Mouse (Mus musculus): ENCODE data around the gene Mcfd2. TPM values are rescaled to one million over a fixed set of nuclear protein-coding genes. Genes with fewer than 3 reads are reported as not detected.

Gene Mcfd2
- total RNA-seq, 2 experiments from 2014 or later = 39.7 to 42.0 TPM

- intact Hi-C loops (cut with DNase I) = no loop called here
These were observed 25.3 kb upstream of the Mcfd2 start for GRCm38 (mm10) chr17:87291037-87291436.

GRCm38 (mm10) chr17:87289367-87289766 is 23.6 kb upstream of the Mcfd2 start:
- intact Hi-C loops (cut with DNase I) = no loop called here
- DNase-seq = no peak

More at GRCm38 (mm10) chr17:87291037-87291436, 25.3 kb upstream of the Mcfd2 start:
- no peak for DNase-seq

- no peak for DNase-seq
- intact Hi-C loops (cut with DNase I) = no loop called here
These were observed 22.4 kb upstream of the Mcfd2 start for GRCm38 (mm10) chr17:87288131-87288530.

- intact Hi-C loops (cut with DNase I) = no loop called here
These were observed 21.6 kb upstream of the Mcfd2 start for GRCm38 (mm10) chr17:87287197-87287777.

GRCm38 (mm10) chr17:87286481-87287143 is 20.9 kb upstream of the Mcfd2 start:
- intact Hi-C loops (cut with DNase I) = no loop called here
- no peak for DNase-seq

More at GRCm38 (mm10) chr17:87287197-87287777, 21.6 kb upstream of the Mcfd2 start:
- DNase-seq = no peak

- no peak for DNase-seq
- intact Hi-C loops (cut with DNase I) = no loop called here
These were observed 20.2 kb upstream of the Mcfd2 start for GRCm38 (mm10) chr17:87285731-87286465.

- intact Hi-C loops (cut with DNase I) = no loop called here
- no peak for DNase-seq
These were observed 18.8 kb upstream of the Mcfd2 start for GRCm38 (mm10) chr17:87284482-87285040.

GRCm38 (mm10) chr17:87283755-87284481 is 18.2 kb upstream of the Mcfd2 start:
- intact Hi-C loops (cut with DNase I) = no loop called here
- DNase-seq = peak in 1 of 2 experiments; percentile 30

- intact Hi-C loops (cut with DNase I) = no loop called here
These were observed 17.5 kb upstream of the Mcfd2 start for GRCm38 (mm10) chr17:87283055-87283754.

GRCm38 (mm10) chr17:87282706-87283053 is 16.9 kb upstream of the Mcfd2 start, which contains the start of gene Ttc7:
TSS of gene Ttc7 (plus strand) at chr17:87282886.
- DNase-seq = peak; percentile 99 to 100
- intact Hi-C loops (cut with DNase I) = no loop called here

More at GRCm38 (mm10) chr17:87283055-87283754, 17.5 kb upstream of the Mcfd2 start:
- peak in 1 of 2 experiments; percentile 54 for DNase-seq

GRCm38 (mm10) chr17:87282007-87282705 is 16.4 kb upstream of the Mcfd2 start:
- intact Hi-C loops (cut with DNase I) = no loop called here
- peak; percentile 91 to 94 for DNase-seq

- intact Hi-C loops (cut with DNase I) = no loop called here
These were observed 9.9 kb upstream of the Mcfd2 start for GRCm38 (mm10) chr17:87275363-87276341.

GRCm38 (mm10) chr17:87269454-87269853 is 3.7 kb upstream of the Mcfd2 start:
- intact Hi-C loops (cut with DNase I) = loop anchor here (5.0 kb wide), 1 partner anchor 1122 kb away; the partner anchor contains the start of gene Srbd1

More at GRCm38 (mm10) chr17:87275363-87276341, 9.9 kb upstream of the Mcfd2 start:
- no peak for DNase-seq

GRCm38 (mm10) chr17:87264927-87265791 is 576 bp downstream of the Mcfd2 start:
- intact Hi-C loops (cut with DNase I) = loop anchor here (5.0 kb wide), 1 partner anchor 1118 kb away; the partner anchor contains the start of gene Srbd1
- DNase-seq = no peak

More at GRCm38 (mm10) chr17:87269454-87269853, 3.7 kb upstream of the Mcfd2 start:
- no peak for DNase-seq

- intact Hi-C loops (cut with DNase I) = no loop called here
- DNase-seq = no peak
These were observed 1.5 kb downstream of the Mcfd2 start for GRCm38 (mm10) chr17:87264054-87264830.

GRCm38 (mm10) chr17:87263401-87263800 is 2.3 kb downstream of the Mcfd2 start:
- intact Hi-C loops (cut with DNase I) = no loop called here

More at GRCm38 (mm10) chr17:87263401-87263800, 2.3 kb downstream of the Mcfd2 start:
- DNase-seq = no peak
